1 mouse cellular context compared by ENCODE assay signal in genomic region chr7:45154096-45154992, GRCm38 (mm10).
TF ChIP-seq lines count a peak whose summit lies in the region.

Pih1d1 (plus strand) TSS chr7:45154303.
Aldh16a1 (minus strand) TSS chr7:45154584.

TF ChIP-seq in CH12.LX, 34 proteins besides CTCF, POLR2A, EP300 and RAD21 (continued from another document):
- TF ChIP-seq MXI1 (IDR thresholded peaks at IDR 0.05; ENCODE audit: low read depth, low read length) (peak; percentile 57; the same call in 1 of the 2 replicates), TCF12 (IDR thresholded peaks at IDR 0.05; ENCODE audit: low read depth, low read length) (peak; percentile 78), MAFK (IDR thresholded peaks at IDR 0.05; ENCODE audit: insufficient replicate concordance, low read length) (no peak), SMC3 (IDR thresholded peaks at IDR 0.05; ENCODE audit: low read depth, low read length) (no peak), USF1 (IDR thresholded peaks at IDR 0.05; ENCODE audit: low read depth, low read length) (peak; percentile 59), KAT2A (IDR thresholded peaks at IDR 0.05; ENCODE audit: insufficient replicate concordance, low read length) (peak; percentile 85; the same call in 1 of the 2 replicates), POLR2AphosphoS2 (IDR thresholded peaks at IDR 0.05; ENCODE audit: low read depth, low read length) (no peak)
